Mouse (Mus musculus) heart, embryonic 13.5 days (tissue): ENCODE measurements around the gene Gm49320. TPM values are rescaled to one million over a fixed set of nuclear protein-coding genes. Genes with fewer than 3 reads are reported as not detected.

Source experiments
- ATAC-seq: fragments of 200-750 bp; cut with Nextera tagmentation; 2 replicates; pipeline ENCODE4 v1.8.0; 2017; ENCODE audit warnings: moderate TSS enrichment; ENCODE audit not compliant: insufficient number of reproducible peaks, low FRiP score, low TSS enrichment; ENCODE audit errors: extremely low read depth
- H3K27ac ChIP-seq: fragments of 300-500 bp; sonication (generic); replicated peaks from 2 replicates; pipeline ENCODE4 v1.5.1; 2015; ENCODE audit warnings: moderate library complexity, mild to moderate bottlenecking, inconsistent platforms
- H3K27me3 ChIP-seq: fragments of 300-500 bp; sonication (generic); replicated peaks from 2 replicates; pipeline ENCODE4 v1.6.1; 2015; ENCODE audit warnings: mild to moderate bottlenecking, inconsistent platforms
- H3K36me3 ChIP-seq: fragments of 300-500 bp; sonication (generic); 2 replicates; pipeline ENCODE4 v1.6.1; 2015; ENCODE audit warnings: mild to moderate bottlenecking, inconsistent platforms
- H3K4me1 ChIP-seq: fragments of 300-500 bp; sonication (generic); 2 replicates; pipeline ENCODE4 v1.6.1; 2015; ENCODE audit warnings: inconsistent platforms
- H3K4me2 ChIP-seq: fragments of 300-500 bp; sonication (generic); 2 replicates; pipeline ENCODE4 v1.6.1; 2015; ENCODE audit warnings: inconsistent platforms, mild to moderate bottlenecking, moderate library complexity
- H3K4me3 ChIP-seq: fragments of 300-500 bp; sonication (generic); 2 replicates; pipeline ENCODE4 v1.5.1; 2015; ENCODE audit warnings: moderate library complexity, mild to moderate bottlenecking, inconsistent platforms
- H3K9ac ChIP-seq: fragments of 300-500 bp; sonication (generic); 2 replicates; pipeline ENCODE4 v1.6.1; 2015; ENCODE audit warnings: inconsistent platforms, mild to moderate bottlenecking, moderate library complexity
- H3K9me3 ChIP-seq: fragments of 300-500 bp; sonication (generic); 2 replicates; pipeline ENCODE4 v1.6.1; 2016; ENCODE audit warnings: inconsistent platforms
- WGBS: fragments of 180-500 bp; shearing (Covaris S2); methylation state at CpG from one replicate; pipeline ENCODE4 v1.1.7; 2015; ENCODE audit warnings: mixed read lengths; 5-methylcytosine and 5-hydroxymethylcytosine counted together
- polyA plus RNA-seq: library from polyadenylated mRNA; unstranded; fragments of >200 nt; fragmentation: Nextera tagmentation; extraction: Ambion mirVana; gene quantifications from 2 replicates; pipeline ENCODE4 v1.2.1, GENCODE M21; 2015

Gene Gm49320
- polyA plus RNA-seq, 1 experiment from 2014 or later = 0.52 TPM

- Histone ChIP-seq H3K4me1 (peaks cover 14% of the 10 kb centered on the region), H3K36me3 (no peaks in the 10 kb centered on the region), H3K9ac (no peak overlapping the region), H3K4me2 (no peak overlapping the region), H3K27ac (no peak overlapping the region), H3K27me3 (peaks cover 59% of the 10 kb centered on the region), H3K4me3 (no peak overlapping the region), H3K9me3 (no peaks in the 10 kb centered on the region)
- 53% methylated on average over 5 of the region's 5 CpGs for WGBS
- ATAC-seq = no peak
These were observed 8.9 kb upstream of the Gm49320 start for GRCm38 (mm10) chr8:4229784-4230183.

- H3K36me3 ChIP-seq = no peaks in the 10 kb centered on the region
- no peak overlapping the region for H3K4me2 ChIP-seq
- no peak overlapping the region for H3K9ac ChIP-seq
- H3K4me3 ChIP-seq = no peak overlapping the region
- 47% methylated on average over 10 of the region's 10 CpGs for WGBS
- peaks cover 57% of the 10 kb centered on the region for H3K27me3 ChIP-seq
- H3K27ac ChIP-seq = no peak overlapping the region
- ATAC-seq = no peak
- peaks cover 14% of the 10 kb centered on the region for H3K4me1 ChIP-seq
- no peaks in the 10 kb centered on the region for H3K9me3 ChIP-seq
These were observed 7.9 kb upstream of the Gm49320 start for GRCm38 (mm10) chr8:4230612-4231351.

- Histone ChIP-seq H3K9me3 (no peaks in the 10 kb centered on the region), H3K36me3 (peaks cover 25% of the 10 kb centered on the region), H3K4me2 (peak overlapping the region; percentile 85), H3K27ac (peak overlapping the region; percentile 98), H3K27me3 (peaks cover 17% of the 10 kb centered on the region; the same call in 1 of the 2 replicates), H3K4me3 (peak overlapping the region; percentile 81), H3K9ac (peak overlapping the region; percentile 89), H3K4me1 (peaks cover 38% of the 10 kb centered on the region)
- WGBS = 17% methylated on average over 15 of the region's 15 CpGs
- ATAC-seq = no peak
These were observed 741 bp upstream of the Gm49320 start for GRCm38 (mm10) chr8:4237814-4238433.

GRCm38 (mm10) chr8:4239193-4239890, 677 bp downstream of the Gm49320 start:
- ATAC-seq = no peak
- peaks cover 40% of the 10 kb centered on the region for H3K36me3 ChIP-seq
- H3K27ac ChIP-seq = peak overlapping the region; percentile 98
- peak overlapping the region; percentile 90 for H3K9ac ChIP-seq
- 12% methylated on average over 19 of the region's 19 CpGs for WGBS
- no peaks in the 10 kb centered on the region for H3K9me3 ChIP-seq
- peaks cover 38% of the 10 kb centered on the region for H3K4me1 ChIP-seq
- H3K27me3 ChIP-seq = peaks cover 14% of the 10 kb centered on the region; the same call in 1 of the 2 replicates
- peak overlapping the region; percentile 81 for H3K4me3 ChIP-seq
- peak overlapping the region; percentile 85 for H3K4me2 ChIP-seq

GRCm38 (mm10) chr8:4245061-4245460, 6.4 kb downstream of the Gm49320 start:
- Histone ChIP-seq H3K9ac (no peak overlapping the region), H3K4me2 (no peak overlapping the region), H3K36me3 (peaks cover 87% of the 10 kb centered on the region), H3K9me3 (no peaks in the 10 kb centered on the region), H3K4me1 (peaks cover 38% of the 10 kb centered on the region), H3K27ac (no peak overlapping the region), H3K27me3 (no peaks in the 10 kb centered on the region), H3K4me3 (no peak overlapping the region)
- no peak for ATAC-seq
- WGBS = 91% methylated on average over 5 of the region's 5 CpGs

- peaks cover 87% of the 10 kb centered on the region for H3K36me3 ChIP-seq
- H3K4me1 ChIP-seq = peaks cover 38% of the 10 kb centered on the region
- H3K4me3 ChIP-seq = no peak overlapping the region
- no peak overlapping the region for H3K9ac ChIP-seq
- WGBS = 89% methylated on average over 12 of the region's 13 CpGs
- H3K4me2 ChIP-seq = no peak overlapping the region
- no peaks in the 10 kb centered on the region for H3K9me3 ChIP-seq
- no peaks in the 10 kb centered on the region for H3K27me3 ChIP-seq
- no peak overlapping the region for H3K27ac ChIP-seq
- no peak for ATAC-seq
These were observed 7.1 kb downstream of the Gm49320 start for GRCm38 (mm10) chr8:4245737-4246136.

- Histone ChIP-seq H3K27me3 (no peaks in the 10 kb centered on the region), H3K4me3 (no peak overlapping the region), H3K9ac (no peak overlapping the region; the same call in 1 of the 2 replicates), H3K4me1 (peaks cover 27% of the 10 kb centered on the region), H3K4me2 (no peak overlapping the region), H3K27ac (no peak overlapping the region), H3K36me3 (peaks cover 72% of the 10 kb centered on the region), H3K9me3 (no peaks in the 10 kb centered on the region)
- no peak for ATAC-seq
- 85% methylated on average over 8 of the region's 8 CpGs for WGBS
These were observed 8.6 kb downstream of the Gm49320 start for GRCm38 (mm10) chr8:4247241-4247640.

GRCm38 (mm10) chr8:4247951-4248540, 9.4 kb downstream of the Gm49320 start, which contains the start of gene Tgfbr3l:
Tgfbr3l (plus strand) TSS chr8:4248214.
- peak within 1 kb of the TSS; percentile 64 for H3K4me2 ChIP-seq
- WGBS = 68% methylated on average over 15 of the region's 15 CpGs
- no peaks in the 10 kb centered on the region for H3K9me3 ChIP-seq
- H3K4me3 ChIP-seq = peak within 1 kb of the TSS; percentile 32
- no peak for ATAC-seq
- peak within 1 kb of the TSS; percentile 51 for H3K27ac ChIP-seq
- peaks cover 32% of the 10 kb centered on the region for H3K4me1 ChIP-seq
- H3K36me3 ChIP-seq = peaks cover 64% of the 10 kb centered on the region
- no peaks in the 10 kb centered on the region for H3K27me3 ChIP-seq
- peak within 1 kb of the TSS; percentile 72 for H3K9ac ChIP-seq

- H3K9me3 ChIP-seq = no peaks in the 10 kb centered on the region
- no peaks in the 10 kb centered on the region for H3K27me3 ChIP-seq
- H3K36me3 ChIP-seq = peaks cover 53% of the 10 kb centered on the region
- H3K4me3 ChIP-seq = peak overlapping the region; percentile 32
- peaks cover 39% of the 10 kb centered on the region for H3K4me1 ChIP-seq
- ATAC-seq = no peak
- WGBS = 10% methylated on average over 29 of the region's 29 CpGs
- peak overlapping the region; percentile 64 for H3K4me2 ChIP-seq
- peak overlapping the region; percentile 72 for H3K9ac ChIP-seq
- H3K27ac ChIP-seq = peak overlapping the region; percentile 51
These were observed 10.5 kb downstream of the Gm49320 start for GRCm38 (mm10) chr8:4249213-4249612.

GRCm38 (mm10) chr8:4250306-4250970, 11.8 kb downstream of the Gm49320 start:
- H3K4me2 ChIP-seq = peak overlapping the region; percentile 11; the same call in 1 of the 2 replicates
- no peaks in the 10 kb centered on the region for H3K27me3 ChIP-seq
- H3K9me3 ChIP-seq = no peaks in the 10 kb centered on the region
- no peak overlapping the region for H3K27ac ChIP-seq
- 33% methylated on average over 26 of the region's 26 CpGs for WGBS
- H3K4me3 ChIP-seq = no peak overlapping the region
- peaks cover 43% of the 10 kb centered on the region for H3K4me1 ChIP-seq
- peaks cover 53% of the 10 kb centered on the region for H3K36me3 ChIP-seq
- ATAC-seq = no peak
- H3K9ac ChIP-seq = peak overlapping the region; percentile 72; the same call in 1 of the 2 replicates
